Mouse (Mus musculus) retina, postnatal 7 days (tissue): ENCODE data around the gene 1700029H14Rik.
A peak's percentile ranks its signal among the peaks of the same experiment; 100 is the strongest.

Experiments
- DNase-seq: peaks from one replicate; pipeline ENCODE4 v3.0.0-alpha.2; 2012; ENCODE audit warnings: low read depth, low spot score

The 1700029H14Rik gene

DNA sequence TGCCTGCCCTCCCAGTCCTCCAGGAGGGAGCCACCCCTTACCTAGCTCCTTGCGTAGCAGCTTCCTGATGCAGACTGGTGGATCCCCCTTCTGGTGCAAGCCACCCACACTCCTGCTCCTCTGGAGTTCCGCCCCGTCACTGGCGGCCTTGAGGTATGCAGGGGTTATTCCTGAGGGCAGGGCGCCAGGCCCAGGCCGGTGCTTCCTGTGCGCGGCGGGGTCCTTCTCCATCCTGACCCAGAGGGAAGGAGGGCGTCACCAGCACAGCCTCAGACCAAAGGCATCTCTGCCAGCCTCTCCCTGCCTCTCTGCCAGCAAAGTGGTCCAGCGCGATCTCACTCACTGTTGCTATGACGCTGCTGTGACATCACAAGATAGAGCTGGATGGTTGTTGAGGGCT is at the start of gene 1700029H14Rik:
1700029H14Rik (minus strand) TSS at position 344 of the 400 bp plus-strand sequence.
- DNase-seq: no peak

DNA sequence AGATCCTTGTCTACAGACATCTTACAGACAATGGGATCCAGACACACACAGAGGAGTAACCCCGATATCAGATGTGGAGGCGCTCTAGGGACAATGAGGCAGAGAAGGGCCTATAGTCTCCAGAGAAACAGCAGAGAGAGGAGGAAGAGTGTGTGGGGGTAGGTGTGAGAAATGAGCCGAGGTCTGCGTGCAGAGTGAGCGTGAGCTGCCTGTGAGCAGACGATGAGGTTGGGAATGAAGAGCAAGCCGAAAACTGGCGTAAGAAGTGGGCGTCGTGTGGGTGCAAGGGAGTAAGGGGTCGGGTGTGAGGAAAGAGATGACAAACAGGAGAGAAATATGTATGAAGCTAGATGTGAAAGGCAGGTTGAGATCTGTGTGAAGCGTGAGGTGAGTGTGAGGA is 49.4 kb upstream of the 1700029H14Rik start:
- DNase-seq: no peak

DNA sequence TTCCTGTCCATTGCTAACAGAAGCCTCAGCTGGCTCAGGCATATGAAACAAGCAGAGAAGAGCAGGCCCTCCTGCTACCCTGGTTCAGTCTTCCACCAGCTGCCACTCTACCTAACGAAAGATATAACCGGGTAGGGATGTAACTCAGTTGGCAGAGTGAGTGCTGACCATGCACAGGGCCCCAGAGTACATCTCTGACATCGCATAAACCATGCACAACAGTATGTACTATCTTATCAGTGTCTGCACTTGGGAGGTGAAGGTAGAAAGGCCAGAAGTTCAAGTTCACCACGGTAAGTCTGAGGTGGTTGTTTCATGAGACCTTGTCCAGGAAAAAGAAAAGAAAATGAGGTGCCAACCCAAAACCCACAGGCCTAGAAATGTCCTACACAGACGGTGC is 47.7 kb upstream of the 1700029H14Rik start:
- DNase-seq: no peak

DNA sequence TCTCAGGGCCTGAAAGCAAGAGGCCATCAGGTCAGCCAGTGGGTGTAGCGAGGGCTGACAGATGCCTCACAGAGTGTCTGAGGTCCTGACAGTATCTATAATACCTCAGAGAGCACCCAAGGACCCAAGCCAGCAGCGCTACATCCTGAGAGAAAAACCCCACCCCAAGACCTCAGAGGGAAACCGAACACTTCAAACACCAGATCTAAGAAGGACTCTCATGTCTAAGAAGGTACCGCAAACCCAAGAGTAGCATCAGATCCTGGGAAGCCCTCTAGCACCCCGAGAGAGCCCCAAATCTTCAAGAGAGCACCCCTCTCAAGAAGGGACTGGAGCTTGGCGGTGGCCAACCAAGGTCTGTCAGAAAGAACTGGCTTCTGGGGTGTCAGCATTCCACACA is 46.7 kb upstream of the 1700029H14Rik start:
- no peak for DNase-seq

DNA sequence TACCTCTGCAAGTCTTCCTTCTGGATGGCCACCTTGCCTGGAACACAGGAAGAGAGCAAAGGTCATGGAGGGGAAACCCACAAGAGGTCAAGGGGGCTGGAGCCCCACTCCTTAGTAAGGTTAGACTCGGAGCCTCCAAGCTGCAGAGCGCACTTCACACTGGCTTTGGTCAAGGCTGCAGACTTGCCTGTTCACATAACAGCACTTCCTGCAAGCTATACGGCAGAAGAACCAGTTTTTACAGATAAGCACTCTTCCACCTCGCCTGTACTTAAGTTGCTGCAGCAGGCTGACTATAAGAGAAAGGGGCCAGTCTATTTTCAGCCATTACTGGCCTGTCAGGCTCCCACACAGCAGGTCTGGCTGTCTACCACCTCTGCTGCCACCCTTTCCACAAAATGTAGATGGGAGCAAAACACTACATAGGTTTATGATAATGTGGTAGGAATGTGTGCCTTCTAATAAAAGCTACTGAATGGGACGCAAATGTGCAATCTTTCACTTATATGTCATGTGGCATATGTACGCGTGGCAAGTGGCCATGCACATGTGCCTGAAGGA is 43.7 kb upstream of the 1700029H14Rik start:
- no peak for DNase-seq

DNA sequence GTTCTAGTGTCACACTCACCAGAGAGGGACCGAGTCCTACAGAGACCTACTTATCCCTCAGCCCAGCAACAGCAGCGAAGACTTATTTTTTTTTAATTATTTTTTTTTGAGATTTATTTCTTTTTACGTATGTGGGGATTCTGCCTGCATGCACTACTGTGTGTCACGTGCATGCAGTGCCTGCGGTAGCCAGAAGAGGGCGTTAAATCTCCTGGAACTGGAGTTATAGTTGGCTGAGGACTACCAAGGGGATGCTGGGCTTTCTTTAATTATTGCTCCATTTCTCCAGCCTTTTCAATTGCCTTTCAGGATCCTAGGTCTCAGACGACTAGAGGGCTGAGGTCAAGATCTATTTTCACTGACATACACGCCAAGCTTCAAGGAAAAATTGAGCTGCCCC is 40.4 kb upstream of the 1700029H14Rik start:
- DNase-seq: peak; percentile 40

DNA sequence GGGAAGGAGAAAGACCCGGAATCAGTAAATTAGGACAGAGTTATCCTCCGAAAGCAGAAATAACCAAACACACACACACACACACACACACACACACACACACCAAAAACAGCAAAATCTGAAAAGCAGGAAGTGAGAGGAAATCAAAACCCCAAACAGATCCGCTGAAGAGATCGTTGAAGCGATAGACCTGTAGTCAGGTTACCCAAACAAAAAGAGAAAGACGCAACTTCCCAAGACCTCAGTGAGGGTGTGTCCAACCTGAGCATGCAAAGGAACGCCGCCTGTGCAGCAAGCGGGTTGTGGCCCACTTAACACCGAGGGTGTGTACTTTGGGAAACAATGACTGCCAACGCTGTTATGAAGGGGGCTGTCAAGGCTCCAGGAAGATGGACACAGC is 38.9 kb upstream of the 1700029H14Rik start:
- DNase-seq: no peak

DNA sequence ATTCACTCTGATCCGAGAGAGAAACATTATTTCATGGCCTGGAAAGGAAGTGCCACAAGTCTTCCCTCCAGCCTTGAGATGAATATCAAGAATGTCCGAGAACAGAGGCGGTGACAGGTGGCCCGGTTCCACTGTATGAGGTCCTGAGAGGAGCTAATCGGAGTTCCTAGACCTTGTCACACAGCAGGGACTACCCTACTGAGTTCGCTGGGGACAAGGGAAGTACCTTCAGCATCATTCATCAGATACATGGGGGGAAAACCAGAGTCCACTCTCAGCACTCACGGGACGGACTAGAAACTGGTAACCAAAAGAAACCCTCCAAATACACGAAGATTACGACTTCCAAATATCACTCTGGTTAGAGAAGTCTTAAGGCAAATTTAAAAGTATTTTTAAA is 38.5 kb upstream of the 1700029H14Rik start:
- DNase-seq: no peak

DNA sequence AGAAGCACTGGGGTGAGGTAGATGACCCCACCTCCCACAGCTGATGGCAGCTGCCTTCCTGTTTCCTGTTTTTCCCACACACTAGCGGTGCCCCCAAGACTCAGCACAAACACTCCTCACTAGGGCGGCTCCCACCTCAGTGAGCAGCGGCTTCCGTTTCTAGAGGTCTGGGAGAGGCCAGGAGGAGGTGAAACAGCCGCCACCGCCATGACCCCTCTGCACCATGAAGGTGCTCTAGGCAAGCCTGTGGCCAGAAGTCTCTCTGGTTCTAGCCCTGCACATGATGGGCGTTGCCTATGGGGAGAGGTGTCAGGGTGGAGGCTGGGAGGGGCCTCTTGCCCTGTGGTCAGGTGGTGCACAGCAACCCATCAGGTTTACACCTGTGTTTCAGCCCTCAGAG is 37.9 kb upstream of the 1700029H14Rik start:
- no peak for DNase-seq

DNA sequence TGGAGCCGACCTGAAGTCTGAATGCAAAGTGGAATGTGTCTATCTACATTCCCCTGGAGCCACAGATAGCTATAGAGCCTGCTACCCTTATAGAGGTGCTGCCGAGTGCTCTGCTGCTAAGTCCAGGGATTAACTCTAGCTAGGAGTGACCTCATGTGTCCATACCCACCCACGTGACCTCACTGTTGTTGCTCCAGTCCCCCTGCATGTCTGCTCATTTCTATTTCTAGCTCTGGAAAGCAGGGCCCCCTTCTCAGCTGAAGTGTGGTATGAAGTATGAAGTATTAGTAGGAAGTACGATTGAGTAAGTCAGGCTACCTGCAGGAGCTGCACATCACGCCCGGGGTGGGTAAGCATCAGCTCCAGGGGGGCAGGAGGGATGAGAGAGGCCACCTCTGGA is 35.5 kb upstream of the 1700029H14Rik start:
- DNase-seq: no peak

DNA sequence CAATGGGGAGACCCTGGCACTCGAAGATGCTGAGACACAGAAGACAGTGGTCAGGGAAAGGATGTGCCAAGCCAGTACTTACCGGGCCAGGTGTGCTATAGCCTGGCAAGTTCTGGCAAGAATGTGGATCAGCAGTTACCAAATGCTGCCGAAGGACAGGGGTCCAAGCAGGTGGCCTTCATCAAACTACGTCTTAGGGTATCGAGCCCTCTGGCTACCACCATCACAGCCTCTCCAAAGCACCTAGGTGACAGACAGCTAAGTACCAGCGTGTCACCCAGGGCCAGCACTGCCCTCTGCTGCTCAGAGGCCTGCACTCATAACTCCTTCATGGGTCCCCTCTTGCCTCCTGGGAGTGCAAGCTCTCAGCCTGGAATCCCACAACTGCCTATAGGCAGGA is 33.6 kb upstream of the 1700029H14Rik start:
- no peak for DNase-seq

DNA sequence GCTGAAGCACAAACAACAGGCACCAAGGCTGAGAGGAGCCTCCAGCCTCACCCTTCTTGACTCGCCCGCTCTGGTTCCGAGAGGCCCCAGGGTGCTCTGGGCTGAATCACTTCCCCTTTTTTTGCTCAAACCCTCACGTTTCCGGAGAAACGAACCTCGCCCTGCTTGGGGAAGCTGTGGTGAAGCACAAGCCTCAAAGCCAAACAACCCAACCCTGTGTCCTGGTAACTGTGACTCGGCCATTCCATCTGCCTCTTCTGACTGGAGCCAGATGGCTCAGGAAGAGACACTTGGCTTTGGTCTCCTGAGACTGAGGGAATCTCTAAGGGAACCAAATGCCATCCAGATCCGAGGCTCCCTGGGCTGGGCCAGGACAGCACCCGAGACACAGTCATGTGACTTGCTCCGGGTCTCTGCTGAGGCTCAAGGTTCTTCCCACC is 32.6 kb upstream of the 1700029H14Rik start:
- no peak for DNase-seq

DNA sequence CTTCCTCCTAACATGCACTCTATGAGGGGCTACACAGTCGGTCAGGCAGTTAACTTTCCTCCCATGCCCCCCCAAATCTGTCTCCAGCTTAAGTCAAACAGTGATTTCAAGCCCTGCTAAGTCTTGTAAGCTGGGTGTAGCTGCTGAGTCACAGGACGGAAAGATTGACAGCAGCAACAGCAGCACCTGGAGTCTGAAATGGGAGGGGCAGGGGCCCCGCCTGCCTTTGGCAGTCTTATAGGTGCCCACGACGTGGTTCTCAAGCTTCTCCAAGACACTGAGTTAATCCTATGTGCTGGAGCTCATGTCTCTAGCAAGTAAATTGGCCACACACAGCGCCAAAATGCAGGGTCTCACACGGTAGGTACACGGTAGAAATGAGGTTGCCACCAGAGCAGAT is 31.1 kb upstream of the 1700029H14Rik start:
- DNase-seq: no peak

DNA sequence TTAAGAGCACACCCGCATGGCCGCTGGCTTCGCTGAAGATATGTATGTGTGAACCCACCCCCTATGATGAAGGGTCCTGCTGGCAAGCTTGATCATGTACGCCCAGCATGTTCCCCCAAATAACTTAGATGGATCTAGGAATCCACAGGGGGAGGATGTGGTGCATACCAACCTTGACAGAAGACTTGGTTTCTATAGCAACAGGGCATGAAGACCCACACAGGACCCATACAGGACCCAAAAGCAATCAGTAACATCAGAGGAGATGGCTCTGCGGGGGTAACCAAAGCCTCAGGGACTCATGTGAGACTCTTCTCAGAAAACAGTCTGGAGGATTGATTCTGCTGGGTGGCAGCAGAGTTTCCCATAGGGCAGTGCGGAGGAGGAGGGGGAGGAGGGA is 29.0 kb upstream of the 1700029H14Rik start:
- no peak for DNase-seq

DNA sequence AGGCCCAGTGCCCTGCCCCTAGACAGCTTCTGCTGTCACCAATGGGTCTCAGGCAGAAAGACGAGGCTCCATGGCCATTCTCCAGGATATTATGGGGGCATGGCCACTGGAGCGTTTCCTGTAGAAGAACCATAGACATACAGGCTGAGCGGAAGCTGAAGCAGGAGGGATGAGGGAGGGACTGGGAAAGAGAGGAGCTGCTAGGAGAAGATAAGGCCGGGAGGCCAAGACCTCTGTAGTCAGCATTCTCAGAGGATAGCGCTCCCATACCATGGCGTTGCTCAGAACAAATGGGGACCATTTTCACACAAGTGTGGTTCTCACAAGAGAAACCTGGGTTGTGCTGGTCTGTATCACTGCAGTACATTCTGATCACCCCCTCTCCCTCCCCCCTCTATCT is 26.8 kb upstream of the 1700029H14Rik start:
- DNase-seq: no peak

DNA sequence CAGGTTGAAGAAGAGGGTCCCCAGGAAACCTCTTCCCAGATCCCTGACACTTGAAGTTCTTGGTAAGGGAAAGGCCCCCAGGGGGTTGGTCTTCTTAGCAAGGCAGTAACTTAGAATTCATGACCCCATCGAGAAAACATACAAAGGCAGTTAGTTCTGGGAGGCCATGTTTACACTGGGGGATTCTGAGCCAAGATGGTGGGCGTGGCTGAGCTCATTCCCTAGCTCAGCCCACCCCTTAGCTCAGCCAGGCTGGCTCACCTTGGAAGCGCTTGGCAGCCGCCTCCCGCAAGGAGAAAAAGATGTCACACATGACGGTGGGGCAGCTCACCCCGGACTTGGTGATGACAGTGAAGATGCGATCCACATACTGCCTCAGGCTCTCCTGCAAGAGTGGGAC is 22.4 kb upstream of the 1700029H14Rik start:
- DNase-seq: no peak

DNA sequence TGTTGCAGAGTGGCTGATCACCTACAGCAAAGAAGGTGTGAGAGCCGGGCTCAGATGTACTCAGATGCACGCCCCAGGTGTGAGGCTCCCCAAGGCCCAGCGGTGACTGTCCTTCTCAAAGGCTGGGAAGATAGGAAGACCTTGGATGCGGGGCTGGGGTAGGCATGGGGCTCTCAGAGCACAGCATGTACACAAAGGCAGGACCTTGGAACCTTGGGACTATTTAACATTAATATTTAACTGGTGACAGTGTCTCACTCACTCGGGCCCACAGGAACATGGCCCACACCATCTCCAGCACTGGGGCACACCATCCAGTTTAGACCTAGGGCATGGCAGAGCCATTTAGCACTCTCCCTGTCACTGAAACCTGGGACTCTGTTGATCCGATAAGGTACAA is 15.6 kb upstream of the 1700029H14Rik start:
- DNase-seq: no peak

DNA sequence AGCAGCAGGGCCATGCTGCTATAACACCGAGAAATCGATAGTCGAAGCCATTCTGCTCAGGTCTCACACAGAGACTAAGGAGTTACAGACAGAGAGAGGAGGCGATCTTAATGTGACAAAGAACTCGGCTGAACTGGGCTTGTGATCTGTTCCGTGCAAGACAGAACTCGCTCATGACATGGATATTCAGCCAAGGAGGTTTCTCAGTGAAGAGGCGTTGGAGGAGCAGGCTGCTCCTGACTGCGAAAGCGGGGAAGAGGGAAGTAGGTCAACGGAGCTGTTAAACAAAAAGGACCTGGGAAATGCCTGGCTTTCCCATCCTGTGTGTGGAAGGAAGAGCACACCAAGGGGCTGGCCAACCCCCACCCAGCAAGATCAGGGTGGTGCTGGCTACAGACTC is 9.7 kb upstream of the 1700029H14Rik start:
- no peak for DNase-seq

DNA sequence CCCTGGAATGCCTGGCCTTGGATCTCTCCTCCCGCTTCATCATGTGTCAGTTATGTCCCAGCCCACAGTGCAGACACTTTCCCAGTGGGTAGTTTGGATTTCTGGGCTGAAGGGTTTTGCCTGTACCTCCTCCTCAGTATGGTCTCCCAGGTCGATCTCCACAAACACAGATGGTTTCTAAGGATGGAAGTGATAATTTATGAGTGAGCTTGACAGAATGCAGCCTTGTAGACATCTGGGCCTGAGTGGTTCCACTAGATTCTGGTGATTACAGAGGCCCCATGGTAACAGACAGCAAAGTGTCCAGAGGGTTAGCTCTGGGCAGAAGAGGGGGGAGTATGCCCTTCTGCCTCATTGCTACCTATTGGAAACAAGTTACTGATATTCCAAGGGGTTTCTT is 4.7 kb downstream of the 1700029H14Rik start:
- no peak for DNase-seq

DNA sequence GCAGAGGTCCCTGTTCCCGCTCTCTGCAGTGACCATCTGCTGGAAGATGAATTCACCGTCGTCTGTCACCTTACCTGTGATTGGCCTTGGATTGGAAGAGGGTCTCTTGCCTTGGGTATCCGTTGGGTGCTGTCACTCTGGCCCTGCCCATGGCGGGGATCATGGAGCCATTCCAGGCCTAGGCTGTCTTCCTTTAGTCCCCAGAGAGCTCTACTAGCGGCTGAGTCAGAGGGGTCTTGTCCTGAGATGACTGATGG is 10.8 kb downstream of the 1700029H14Rik start:
- no peak for DNase-seq

DNA sequence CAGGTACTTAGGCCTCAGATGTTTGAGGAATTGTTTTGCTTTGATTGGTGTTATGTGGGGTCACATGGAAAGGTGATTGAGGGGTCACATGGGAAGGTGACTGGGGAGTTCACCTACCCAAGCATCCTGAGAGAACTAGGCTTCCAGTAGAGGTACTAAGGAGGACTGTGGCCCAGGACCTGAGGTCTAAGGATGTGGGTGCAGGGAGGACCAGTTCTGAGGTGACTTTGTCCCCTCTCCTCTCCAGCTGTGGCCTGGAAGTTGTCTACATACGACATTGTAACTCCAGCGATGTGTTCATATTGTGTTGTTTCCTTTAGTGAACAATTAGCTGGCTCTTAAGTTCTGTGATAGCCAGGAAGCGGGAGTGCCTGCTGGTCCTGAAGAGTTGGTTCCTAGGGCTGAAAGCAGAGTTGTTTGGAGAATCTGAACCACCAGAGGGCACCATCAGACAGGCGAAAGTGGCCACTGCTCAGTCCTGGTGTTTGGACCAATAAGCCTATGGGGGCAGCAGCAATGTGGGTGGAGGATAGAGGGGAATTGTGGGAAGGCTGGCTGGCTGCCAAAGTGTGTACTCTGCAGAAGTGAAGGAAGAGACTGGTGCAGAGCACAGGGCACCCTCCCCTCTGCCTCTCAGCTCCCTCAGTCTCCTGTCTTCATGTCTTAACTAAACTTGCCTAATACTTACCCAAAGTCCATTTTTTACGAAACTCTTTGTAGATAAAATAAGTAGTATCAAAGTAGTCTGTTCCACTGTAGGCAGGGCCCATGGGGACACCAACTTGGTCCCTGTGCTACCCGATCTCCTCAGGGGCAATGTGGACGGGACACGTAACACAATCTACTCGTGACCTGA is 11.3 kb downstream of the 1700029H14Rik start:
- peak; percentile 83 for DNase-seq

DNA sequence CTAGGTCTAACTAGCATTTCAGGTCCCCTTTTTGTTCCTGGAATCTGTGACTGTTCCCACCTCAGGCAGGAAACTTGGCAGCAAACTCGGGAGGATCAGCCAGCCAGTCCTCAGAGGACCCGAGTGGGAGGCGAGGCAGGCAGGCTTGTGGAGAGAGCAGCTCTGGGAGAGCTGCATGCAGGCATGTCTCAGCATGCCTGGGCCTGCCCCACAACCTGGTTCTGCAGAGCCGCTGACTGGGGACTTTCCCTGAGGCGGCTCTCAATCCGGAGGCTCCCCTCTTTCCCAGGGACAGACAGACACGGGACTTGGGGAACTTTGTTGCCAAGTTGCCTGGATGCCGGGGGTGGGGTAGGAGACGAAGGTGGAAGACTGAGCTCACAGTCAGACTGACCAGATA is 13.4 kb downstream of the 1700029H14Rik start:
- DNase-seq: no peak

DNA sequence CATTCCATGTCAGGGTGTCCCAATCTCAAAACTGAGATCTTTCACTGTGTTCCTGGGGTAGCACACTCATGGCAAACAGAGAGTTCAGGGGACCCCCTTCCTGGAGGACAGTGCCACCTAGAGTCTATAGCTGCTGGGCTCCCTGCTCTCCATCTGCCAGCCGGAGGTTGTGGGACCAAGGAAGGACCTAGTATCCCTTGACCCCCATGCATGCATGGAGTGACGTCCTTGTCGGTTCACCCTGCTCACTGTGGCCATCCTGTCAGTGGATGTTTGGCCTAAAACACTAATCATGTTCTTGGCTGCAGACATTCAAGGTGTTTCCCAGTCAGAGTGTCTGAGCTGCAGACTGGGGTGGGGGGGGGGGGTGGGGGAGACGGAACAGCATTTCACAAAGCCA is 14.0 kb downstream of the 1700029H14Rik start:
- no peak for DNase-seq

DNA sequence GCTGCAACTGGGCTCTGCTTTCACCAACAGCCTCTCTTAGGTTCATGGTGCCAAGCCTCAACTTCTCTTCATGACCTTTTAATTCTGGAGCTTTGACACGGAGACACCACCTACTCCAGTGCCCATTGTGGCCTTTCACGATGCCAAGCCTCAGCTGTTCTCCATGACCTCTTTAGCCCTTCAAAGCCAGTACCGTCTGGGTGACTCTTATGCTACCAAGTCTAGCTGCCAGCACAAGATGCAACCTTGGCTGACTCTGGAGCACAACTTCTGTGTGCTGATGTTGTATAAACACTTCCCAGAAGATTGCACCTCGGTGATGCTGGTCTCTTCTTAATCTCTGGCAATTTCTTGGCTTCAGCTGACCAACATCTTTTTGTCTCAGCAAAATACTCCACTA is 15.8 kb downstream of the 1700029H14Rik start:
- no peak for DNase-seq
